Mouse (Mus musculus): ENCODE data around the gene R3hcc1l. TPM values are rescaled to one million over a fixed set of nuclear protein-coding genes. Genes with fewer than 3 reads are reported as not detected.

The R3hcc1l gene
- total RNA-seq, 2 experiments from 2014 or later, result 22.8 to 28.9 TPM

GRCm38 (mm10) chr19:42540649-42541048 lies 22.1 kb downstream of the R3hcc1l start:
- no peak for DNase-seq

- no peak for DNase-seq
Observed at GRCm38 (mm10) chr19:42558701-42559100, 40.1 kb downstream of the R3hcc1l start.

- DNase-seq, result peak; percentile 35 to 39
Observed at GRCm38 (mm10) chr19:42561991-42562390, 43.4 kb downstream of the R3hcc1l start.

GRCm38 (mm10) chr19:42562981-42563380 lies 44.4 kb downstream of the R3hcc1l start:
- no peak for DNase-seq

- DNase-seq, result peak in 1 of 2 experiments; percentile 11
Observed at GRCm38 (mm10) chr19:42563726-42564270, 45.2 kb downstream of the R3hcc1l start.

GRCm38 (mm10) chr19:42566283-42567019 lies 47.9 kb downstream of the R3hcc1l start:
- DNase-seq, result peak; percentile 27 to 58

- DNase-seq, result no peak
Observed at GRCm38 (mm10) chr19:42567020-42567419, 48.5 kb downstream of the R3hcc1l start.

- DNase-seq, result no peak
Observed at GRCm38 (mm10) chr19:42569076-42569475, 50.5 kb downstream of the R3hcc1l start.

- no peak for DNase-seq
Observed at GRCm38 (mm10) chr19:42571291-42571690, 52.7 kb downstream of the R3hcc1l start.

- DNase-seq, result no peak
Observed at GRCm38 (mm10) chr19:42575317-42575716, 56.8 kb downstream of the R3hcc1l start.

- DNase-seq, result no peak
Observed at GRCm38 (mm10) chr19:42576856-42577255, 58.3 kb downstream of the R3hcc1l start.

GRCm38 (mm10) chr19:42578631-42579030 lies 60.1 kb downstream of the R3hcc1l start:
- no peak for DNase-seq

GRCm38 (mm10) chr19:42580701-42581100 lies 62.1 kb downstream of the R3hcc1l start:
- DNase-seq, result no peak

GRCm38 (mm10) chr19:42582811-42583370 lies 64.3 kb downstream of the R3hcc1l start:
- DNase-seq, result no peak

- no peak for DNase-seq
Observed at GRCm38 (mm10) chr19:42583677-42584076, 65.1 kb downstream of the R3hcc1l start.

- no peak for DNase-seq
Observed at GRCm38 (mm10) chr19:42584188-42584587, 65.6 kb downstream of the R3hcc1l start.

- no peak for DNase-seq
Observed at GRCm38 (mm10) chr19:42587704-42588103, 69.1 kb downstream of the R3hcc1l start.

GRCm38 (mm10) chr19:42589246-42589645 lies 70.7 kb downstream of the R3hcc1l start:
- DNase-seq, result peak in 1 of 2 experiments; percentile 27

GRCm38 (mm10) chr19:42591534-42591933 lies 73.0 kb downstream of the R3hcc1l start:
- DNase-seq, result no peak

GRCm38 (mm10) chr19:42593456-42593855 lies 74.9 kb downstream of the R3hcc1l start:
- no peak for DNase-seq

GRCm38 (mm10) chr19:42595066-42595465 lies 76.5 kb downstream of the R3hcc1l start:
- no peak for DNase-seq

GRCm38 (mm10) chr19:42597286-42597685 lies 78.7 kb downstream of the R3hcc1l start:
- no peak for DNase-seq

GRCm38 (mm10) chr19:42597896-42598295 lies 79.3 kb downstream of the R3hcc1l start:
- no peak for DNase-seq

GRCm38 (mm10) chr19:42599891-42600290 lies 81.3 kb downstream of the R3hcc1l start:
- no peak for DNase-seq
